Mouse (Mus musculus): ENCODE measurements around the gene Tmem238l.

The Tmem238l gene

DNA sequence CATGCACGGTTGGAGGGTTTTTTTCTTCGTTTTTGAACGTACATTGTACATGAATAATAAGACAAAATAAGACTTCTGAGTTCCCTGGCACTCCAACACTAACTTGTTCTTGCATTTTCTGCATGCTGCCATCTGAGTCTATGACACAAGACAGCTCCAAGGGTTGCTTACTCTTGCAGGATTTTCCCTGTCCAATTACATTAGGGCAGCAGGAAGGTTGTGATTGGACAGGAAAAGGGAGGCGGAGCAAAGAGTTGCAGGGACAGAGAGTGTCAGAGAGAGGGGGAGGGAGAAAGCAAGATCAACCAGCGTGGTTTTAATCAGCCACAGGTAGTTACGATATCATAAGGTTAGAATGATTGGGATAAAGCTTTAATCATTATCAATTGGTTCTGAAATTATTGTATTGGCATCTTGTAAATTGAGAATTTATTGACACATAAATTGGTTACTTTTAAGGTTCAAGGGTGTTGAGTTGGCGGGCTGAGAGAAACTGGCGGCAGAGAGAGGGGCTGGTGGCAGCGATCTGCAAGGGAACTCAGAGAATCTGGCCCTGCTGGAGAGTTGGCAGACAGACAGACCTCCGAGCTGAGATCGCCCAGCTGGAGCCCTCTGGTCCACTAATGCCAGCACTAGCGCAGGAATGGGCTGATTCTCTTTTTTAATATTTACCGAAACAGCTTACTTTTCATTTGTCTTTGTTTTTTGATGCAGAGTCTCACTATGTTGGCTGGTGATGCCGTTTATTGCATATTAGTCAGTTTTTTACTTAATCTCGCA, 25.1 kb downstream of the Tmem238l start:
- DNase-seq (ENCODE audit: low spot score) = no peak

GRCm38 (mm10) chr11:66982794-66983193, 26.4 kb downstream of the Tmem238l start:
- DNase-seq (ENCODE audit: low spot score) = no peak

DNA sequence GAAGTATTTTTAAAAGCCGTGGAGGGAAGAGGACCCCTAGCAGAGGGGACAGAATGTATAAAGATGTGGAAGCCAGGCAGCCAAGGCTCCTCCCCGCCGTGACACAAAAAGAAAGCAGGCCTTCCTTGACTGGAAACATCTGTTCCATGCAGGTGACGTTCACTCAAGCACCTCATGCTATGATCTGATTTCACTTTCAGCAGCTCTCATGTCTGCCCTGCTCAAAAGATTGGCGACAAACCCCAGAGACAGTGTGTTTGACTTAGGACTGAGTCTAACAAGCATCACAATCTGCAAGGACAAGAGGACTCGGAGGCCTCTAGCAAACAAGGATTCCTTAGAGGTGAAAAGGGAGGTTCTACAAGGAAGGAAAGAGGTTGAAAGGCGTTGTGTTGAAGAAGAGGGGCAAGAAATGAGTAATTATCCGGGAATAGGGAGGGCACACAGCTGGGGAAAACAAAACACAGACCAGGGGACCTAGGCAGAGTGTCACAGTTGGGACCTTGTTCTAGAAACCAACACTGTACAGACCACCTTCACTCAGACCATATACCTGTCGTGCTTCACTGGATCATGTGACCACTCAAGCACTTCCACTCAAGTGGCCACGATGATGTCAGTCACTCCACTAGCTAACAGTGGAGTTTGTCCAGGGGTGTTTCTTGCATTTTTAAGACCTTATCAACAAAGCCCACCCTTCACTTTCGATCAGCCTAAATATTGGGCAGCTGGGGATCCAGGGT, 27.2 kb downstream of the Tmem238l start:
- DNase-seq (ENCODE audit: low spot score) = no peak

DNA sequence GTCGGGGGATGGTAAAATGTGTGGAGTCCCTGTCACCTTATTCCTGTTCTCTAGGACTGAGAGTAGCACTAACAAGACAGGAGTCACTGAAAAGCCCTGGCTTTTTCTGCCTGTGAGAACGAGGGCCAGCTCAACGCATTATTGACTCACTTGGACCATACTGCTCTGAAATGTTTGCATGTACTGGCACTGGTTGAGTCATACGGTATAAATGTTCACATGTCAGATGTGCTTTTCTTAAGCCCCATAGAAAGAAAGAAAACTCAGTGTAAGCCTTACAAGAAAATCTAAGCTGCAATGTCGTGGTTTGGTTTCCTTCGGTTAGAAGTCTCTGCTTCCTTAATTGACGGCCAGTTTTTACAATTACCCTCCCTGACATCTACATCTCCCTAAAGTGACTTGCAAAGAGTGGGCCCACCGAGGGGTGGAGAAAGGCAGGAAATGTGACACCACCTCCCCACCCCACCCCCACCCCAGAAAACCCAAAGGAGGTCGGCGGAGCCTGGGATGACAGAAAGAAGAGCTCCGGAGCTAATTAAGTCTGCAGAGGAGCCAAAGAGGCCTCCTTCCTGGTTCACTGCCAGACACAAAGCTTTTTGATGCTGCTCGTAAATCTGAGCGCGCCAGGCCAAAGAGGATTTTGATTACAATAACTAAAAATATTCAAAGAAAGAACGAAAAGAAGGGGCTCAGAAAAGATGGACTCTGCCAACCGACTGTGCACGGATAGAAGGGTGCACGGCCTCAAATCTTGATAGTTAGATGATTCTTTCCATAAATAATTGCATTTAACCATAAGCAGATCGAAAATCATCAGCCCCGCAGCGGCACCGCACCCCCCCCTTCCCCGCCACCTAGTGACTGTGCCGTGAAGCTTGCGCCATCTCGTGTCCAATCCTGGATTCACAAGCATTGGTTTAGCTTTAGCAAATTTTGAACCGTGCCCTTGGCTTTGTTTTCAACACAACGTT, 28.0 kb downstream of the Tmem238l start:
- DNase-seq (ENCODE audit: low spot score) = peak; percentile 15

DNA sequence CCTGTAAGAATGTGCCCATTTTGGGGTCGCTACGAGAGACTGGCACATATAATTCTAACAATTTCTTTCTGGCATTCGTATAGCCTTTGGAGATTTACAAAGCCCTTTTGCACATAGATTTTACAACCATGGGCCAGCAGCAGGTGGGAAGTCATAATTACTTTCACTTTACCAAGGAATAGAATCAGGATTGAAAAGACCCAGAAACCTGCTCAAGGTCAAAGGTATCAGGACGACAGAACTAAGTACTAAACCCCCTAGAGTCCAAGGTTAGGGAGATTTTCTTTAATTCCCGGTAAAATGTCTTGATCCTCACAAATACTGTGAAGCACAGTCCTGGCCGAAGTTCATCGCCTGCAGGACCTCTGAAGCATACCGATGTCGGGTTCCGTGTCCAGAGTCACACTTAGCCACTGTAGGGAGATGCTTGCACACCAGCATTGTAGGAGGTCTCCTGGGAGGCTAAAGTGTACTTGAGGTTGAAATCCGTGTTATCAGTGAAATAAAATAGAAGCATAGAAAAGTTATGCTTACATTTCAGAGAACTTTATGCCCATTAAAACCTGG, 28.8 kb downstream of the Tmem238l start:
- DNase-seq (ENCODE audit: low spot score) = no peak

GRCm38 (mm10) chr11:66992150-66992549, 35.7 kb downstream of the Tmem238l start:
- DNase-seq (ENCODE audit: low spot score) = no peak

DNA sequence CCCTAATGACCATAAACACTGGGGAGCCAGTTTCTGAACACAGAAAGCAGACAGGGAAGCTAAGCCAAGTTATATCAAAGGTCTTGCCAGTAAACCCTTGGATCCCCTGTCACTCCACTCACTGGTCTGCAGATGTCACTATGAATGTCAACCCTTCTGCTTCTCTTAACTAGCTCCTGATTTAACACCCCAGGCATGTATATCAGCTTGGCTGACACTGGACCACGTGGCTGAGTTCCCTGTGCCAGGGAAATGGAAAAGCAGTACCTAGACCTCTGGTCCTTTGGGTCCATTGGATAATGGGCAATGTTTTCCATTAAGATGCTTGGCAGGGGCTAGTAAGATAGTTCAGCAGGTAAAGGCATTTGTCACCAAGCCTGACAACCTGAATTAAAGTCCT, 37.2 kb downstream of the Tmem238l start:
- no peak for DNase-seq (ENCODE audit: low spot score)

- DNase-seq (ENCODE audit: low spot score) = no peak
Observed at GRCm38 (mm10) chr11:66996446-66996845, 40.0 kb downstream of the Tmem238l start.

DNA sequence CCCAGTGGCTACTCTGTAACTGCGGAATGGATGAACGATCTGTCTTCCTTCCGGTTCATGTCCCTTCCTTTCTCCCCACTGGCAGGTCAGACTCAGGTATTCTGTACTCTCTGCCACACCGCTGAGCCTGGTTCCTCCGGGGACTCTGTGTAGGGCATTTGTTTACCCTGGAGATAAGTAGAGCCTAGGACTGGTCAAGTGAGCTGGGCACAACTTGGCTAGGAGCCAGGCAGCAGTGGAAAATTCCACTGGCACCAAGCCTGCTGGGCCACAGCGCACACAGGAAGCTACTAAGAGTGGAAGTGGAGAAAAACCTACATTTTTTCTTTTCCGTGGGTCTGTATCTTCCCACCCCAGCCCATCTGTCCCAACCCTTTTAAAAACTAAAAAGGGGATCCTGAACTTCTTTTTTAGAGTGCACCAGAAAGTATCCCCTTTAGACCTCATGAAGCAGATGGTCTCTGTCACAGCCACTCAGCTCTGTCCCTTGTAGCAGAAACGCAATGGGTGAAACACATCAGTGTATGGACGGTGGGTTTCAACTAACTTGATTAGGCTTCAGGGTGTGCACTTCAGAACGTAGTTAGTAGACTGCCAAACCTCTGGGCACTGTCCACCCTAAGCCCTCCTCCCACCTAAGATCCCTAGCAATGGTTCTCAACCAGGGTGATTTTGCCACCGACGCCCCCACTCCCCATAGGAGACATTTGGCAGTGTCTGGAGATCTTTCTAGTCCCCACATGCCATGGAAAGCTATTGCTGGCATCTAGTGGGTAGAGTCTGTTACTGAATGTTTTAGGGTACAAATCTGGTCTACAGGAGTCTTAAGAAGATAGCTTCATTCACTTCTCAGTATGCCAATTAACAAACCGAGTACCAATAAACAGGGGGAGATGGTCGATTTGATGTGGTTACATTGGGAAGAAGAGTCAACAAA, 42.3 kb downstream of the Tmem238l start:
- peak; percentile 68 for DNase-seq (ENCODE audit: low spot score)

DNA sequence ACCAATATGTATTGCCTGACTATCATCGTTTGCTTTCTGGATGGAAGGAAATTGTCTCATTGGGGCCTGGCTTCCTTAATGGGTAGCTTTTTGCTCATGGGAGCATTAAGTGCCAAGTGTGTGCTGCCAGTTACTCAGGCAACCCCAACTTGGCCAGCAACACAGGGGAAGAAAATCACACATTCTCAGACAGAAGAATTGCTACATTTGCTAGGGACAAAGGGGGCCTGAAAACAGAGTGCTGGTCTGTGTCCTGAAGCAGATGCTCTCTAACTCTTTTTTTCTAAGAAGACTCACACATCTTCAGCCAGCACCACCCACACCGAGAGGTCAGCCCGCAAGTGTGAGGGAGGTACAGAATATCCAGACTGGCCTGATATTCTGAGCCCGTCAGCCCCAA, 44.2 kb downstream of the Tmem238l start:
- no peak for DNase-seq (ENCODE audit: low spot score)

GRCm38 (mm10) chr11:67001717-67002116, 45.3 kb downstream of the Tmem238l start:
- DNase-seq (ENCODE audit: low spot score) = no peak

- DNase-seq (ENCODE audit: low spot score) = no peak
Observed at GRCm38 (mm10) chr11:67002911-67003310, 46.5 kb downstream of the Tmem238l start.

DNA sequence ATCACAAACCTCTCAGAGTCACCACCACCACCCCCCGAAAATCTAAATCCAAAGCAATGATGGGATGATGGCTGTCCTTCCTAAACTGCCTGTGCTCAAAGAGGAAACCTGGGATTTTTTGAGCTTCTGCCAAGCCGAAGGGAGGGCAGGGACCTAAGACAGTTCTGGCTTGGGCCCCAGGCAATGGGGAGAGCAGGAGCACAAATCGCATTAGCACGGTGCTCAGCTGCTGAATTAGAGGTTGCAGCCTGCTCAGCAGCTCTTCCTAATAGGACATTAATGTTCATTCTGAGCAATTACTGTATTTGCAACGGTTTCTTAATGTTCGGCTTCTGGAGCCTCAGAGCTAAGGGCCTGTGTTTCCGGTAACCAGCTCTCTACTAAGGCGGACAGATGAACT, 51.5 kb downstream of the Tmem238l start:
- DNase-seq (ENCODE audit: low spot score) = no peak

DNA sequence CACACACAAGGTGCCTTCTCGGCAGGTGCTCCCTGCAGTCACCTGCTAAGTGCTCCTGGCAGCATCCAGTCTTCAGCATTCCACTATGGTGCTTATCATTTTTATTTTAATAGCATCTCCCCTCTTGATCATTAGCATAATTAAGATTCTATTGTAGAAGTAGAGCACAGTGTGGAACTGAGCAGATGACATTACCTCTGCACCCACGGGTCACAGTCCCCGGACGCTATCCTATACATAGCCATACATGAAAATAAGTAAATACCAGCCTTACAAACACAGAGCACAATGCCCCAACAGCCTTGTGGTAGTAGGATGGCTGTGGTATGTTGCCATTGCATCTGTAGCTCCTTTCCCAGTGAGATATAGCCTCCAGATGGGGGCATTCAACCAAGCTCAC, 52.1 kb downstream of the Tmem238l start:
- no peak for DNase-seq (ENCODE audit: low spot score)

- DNase-seq (ENCODE audit: low spot score) = no peak
Observed at GRCm38 (mm10) chr11:67010430-67010829, 54.0 kb downstream of the Tmem238l start.

- DNase-seq (ENCODE audit: low spot score) = no peak
Observed at GRCm38 (mm10) chr11:67011635-67012034, 55.2 kb downstream of the Tmem238l start.
